Mouse (Mus musculus): ENCODE results near the gene Baiap2l2. TPM values are rescaled to one million over a fixed set of nuclear protein-coding genes. Genes with fewer than 3 reads are reported as not detected.

The Baiap2l2 gene
- polyA plus RNA-seq, 1 experiment, result not detected

DNA sequence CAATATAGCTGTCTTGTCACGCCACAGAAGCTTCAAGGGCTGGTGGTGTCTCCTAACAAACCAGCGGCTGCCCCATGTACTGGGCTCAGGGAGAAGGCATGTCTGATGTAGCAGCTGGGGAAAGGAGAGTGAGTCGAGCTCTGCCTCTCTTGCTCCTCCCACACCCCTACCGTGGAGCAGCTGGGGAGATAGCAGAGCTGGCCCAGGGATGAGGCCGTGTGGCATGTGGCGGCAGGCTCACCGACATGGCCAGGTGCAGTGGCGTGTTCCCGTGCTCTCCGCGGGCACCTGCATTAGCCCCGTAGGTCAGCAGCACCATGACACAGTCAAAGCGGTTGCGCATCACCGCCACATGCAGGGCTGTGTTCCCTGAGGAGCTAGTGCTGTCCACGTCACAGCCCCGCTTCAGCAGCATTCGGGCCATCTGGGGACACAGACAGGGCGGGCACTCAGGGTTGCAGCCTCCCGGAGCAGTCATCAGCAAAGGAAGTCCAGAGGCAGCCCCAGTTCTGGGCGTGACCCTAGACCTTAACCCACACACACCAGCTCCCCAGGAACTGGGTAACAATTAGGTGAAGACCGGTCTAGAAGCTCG lies 20.8 kb upstream of the Baiap2l2 start:
- Histone ChIP-seq H3K36me3 (ENCODE audit: control insufficient read depth) (peaks cover 76% of the 10 kb centered on the region), H3K4me3 (replicated peaks) (no peak overlapping the region), H3K9me3 (ENCODE audit: control insufficient read depth, low read length) (no peaks in the 10 kb centered on the region), H3K27me3 (ENCODE audit: control insufficient read depth) (no peaks in the 10 kb centered on the region), H3K4me1 (ENCODE audit: control insufficient read depth) (no peaks in the 10 kb centered on the region)
- TF ChIP-seq TAL1 (IDR thresholded peaks at IDR 0.05; ENCODE audit: low read length) (no peak), GATA1 (IDR thresholded peaks at IDR 0.05; ENCODE audit: low read length) (no peak)

DNA sequence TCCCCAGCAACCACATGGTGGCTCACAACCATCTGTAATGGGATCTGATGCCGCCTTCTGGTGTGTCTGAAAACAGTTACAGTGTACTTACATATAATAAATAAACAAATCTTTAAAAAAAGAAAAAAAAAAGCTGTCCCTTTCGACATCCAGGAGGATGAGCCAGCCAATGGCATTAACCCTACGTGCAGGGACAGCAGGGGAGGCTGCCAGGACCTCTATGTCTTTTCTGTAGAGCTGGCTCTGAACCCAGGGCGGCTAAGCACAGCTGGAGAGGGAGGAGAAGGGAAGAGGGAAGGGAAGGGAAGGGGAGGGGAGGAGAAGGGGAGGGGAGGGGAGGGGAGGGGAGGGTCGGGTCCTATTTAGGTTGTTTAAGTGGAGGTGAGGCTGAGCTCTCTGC lies 19.5 kb upstream of the Baiap2l2 start:
- Histone ChIP-seq H3K36me3 (ENCODE audit: control insufficient read depth) (peaks cover 75% of the 10 kb centered on the region), H3K27me3 (ENCODE audit: control insufficient read depth) (no peaks in the 10 kb centered on the region), H3K4me1 (ENCODE audit: control insufficient read depth) (no peaks in the 10 kb centered on the region), H3K9me3 (ENCODE audit: control insufficient read depth, low read length) (no peaks in the 10 kb centered on the region), H3K4me3 (replicated peaks) (no peak overlapping the region)
- TF ChIP-seq TAL1 (IDR thresholded peaks at IDR 0.05; ENCODE audit: low read length), result no peak
- no peak for TF ChIP-seq GATA1 (IDR thresholded peaks at IDR 0.05; ENCODE audit: low read length)

DNA sequence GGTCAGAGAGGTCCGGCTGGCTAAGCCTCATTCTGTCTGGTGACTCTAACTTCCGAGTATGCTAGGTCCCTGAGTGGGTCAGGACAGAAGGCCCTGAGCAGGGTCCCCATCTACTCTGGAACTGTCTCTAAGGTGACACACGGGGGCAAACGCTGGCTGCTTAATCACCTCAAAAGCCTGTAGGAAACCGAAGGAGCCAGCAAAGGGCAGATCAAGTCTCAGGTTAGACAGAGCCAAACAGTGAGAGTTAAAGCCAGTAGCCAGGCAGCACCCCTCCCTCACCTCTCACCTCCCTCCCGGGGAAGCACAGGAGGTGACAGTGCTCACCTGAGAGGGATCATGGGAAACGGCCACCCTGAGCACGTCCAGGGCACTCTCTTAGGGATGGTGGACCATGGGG lies 18.4 kb upstream of the Baiap2l2 start:
- Histone ChIP-seq H3K4me1 (ENCODE audit: control insufficient read depth) (no peaks in the 10 kb centered on the region), H3K27me3 (ENCODE audit: control insufficient read depth) (no peaks in the 10 kb centered on the region), H3K36me3 (ENCODE audit: control insufficient read depth) (peaks cover 81% of the 10 kb centered on the region), H3K9me3 (ENCODE audit: control insufficient read depth, low read length) (no peaks in the 10 kb centered on the region), H3K4me3 (replicated peaks) (no peak overlapping the region)
- no peak for TF ChIP-seq GATA1 (IDR thresholded peaks at IDR 0.05; ENCODE audit: low read length)
- no peak for TF ChIP-seq TAL1 (IDR thresholded peaks at IDR 0.05; ENCODE audit: low read length)

DNA sequence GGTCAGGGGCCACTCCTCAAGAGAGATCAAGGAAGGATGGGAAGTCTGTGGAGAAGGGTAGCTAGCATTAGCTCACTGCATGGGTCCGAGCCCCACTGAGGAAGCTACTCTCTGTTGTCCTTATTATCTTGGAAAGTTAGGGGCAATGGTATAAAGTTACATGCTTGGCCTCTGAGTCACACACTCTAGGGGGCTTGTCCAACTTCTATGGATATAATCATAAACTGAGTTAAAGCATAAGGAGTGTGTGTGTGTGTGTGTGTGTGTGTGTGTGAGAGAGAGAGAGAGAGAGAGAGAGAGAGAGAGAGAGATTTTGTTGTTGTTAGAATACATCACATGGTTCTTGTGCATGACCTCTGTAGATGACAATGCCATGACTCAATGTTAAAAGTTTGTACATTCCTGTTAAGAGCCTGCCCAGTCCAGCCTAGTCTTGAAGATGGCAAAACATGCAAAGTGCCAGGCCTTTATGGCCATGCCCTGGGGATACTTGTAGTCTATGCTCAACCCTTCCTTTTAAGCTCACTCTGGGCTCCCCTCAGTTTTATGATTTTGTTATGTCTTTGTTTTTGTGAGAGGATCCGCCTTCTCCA lies 14.3 kb upstream of the Baiap2l2 start:
- Histone ChIP-seq H3K36me3 (ENCODE audit: control insufficient read depth) (peaks cover 56% of the 10 kb centered on the region), H3K9me3 (ENCODE audit: control insufficient read depth, low read length) (no peaks in the 10 kb centered on the region), H3K27me3 (ENCODE audit: control insufficient read depth) (no peaks in the 10 kb centered on the region), H3K4me1 (ENCODE audit: control insufficient read depth) (no peaks in the 10 kb centered on the region), H3K4me3 (replicated peaks) (no peak overlapping the region)
- no peak for TF ChIP-seq GATA1 (IDR thresholded peaks at IDR 0.05; ENCODE audit: low read length)
- TF ChIP-seq TAL1 (IDR thresholded peaks at IDR 0.05; ENCODE audit: low read length), result no peak

DNA sequence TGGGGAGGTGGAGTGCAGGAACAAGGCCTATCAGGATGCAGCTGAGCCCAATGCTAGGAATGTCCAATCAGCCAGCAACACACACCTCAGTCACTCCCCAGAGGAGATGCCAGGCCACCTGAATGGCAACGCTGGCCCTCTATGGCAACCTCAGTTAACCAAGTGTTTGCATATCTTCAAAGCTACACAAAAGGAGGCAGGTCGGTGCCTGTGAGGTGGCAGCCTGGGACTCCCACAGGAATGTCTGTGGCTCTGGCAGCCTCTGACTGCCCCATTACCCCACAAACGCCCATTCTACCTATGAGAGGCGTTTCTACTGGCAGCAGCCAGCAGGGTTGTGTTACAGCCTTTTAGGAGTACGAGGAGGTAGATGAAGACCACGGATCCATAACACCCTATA lies 13.2 kb upstream of the Baiap2l2 start:
- H3K36me3 ChIP-seq (ENCODE audit: control insufficient read depth), result peaks cover 48% of the 10 kb centered on the region
- H3K9me3 ChIP-seq (ENCODE audit: control insufficient read depth, low read length), result no peaks in the 10 kb centered on the region
- H3K4me1 ChIP-seq (ENCODE audit: control insufficient read depth), result no peaks in the 10 kb centered on the region
- no peak for TF ChIP-seq GATA1 (IDR thresholded peaks at IDR 0.05; ENCODE audit: low read length)
- no peak for TF ChIP-seq TAL1 (IDR thresholded peaks at IDR 0.05; ENCODE audit: low read length)
- no peaks in the 10 kb centered on the region for H3K27me3 ChIP-seq (ENCODE audit: control insufficient read depth)
- no peak overlapping the region for H3K4me3 ChIP-seq (replicated peaks)

DNA sequence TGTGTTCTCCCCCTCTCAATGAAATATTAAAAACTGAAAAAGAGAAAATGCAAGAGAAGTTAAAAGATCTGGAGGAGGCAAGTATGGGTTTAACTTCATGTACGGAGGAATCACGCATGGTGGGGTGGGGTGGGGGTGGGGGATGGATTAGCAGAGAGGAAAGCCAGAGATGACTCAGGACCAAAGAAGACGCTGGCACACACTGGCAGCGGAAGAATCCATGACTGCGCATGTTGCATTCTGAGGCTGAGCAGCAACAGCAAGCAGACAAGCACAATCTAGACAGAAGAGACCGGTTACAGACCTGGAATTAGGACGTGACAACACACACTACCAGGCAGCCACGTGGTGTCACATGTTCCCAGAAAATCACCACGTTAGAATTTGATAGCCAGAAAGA lies 7.4 kb upstream of the Baiap2l2 start:
- TF ChIP-seq GATA1 (IDR thresholded peaks at IDR 0.05; ENCODE audit: low read length), result no peak
- no peak for TF ChIP-seq TAL1 (IDR thresholded peaks at IDR 0.05; ENCODE audit: low read length)
- Histone ChIP-seq H3K36me3 (ENCODE audit: control insufficient read depth) (peaks cover 42% of the 10 kb centered on the region), H3K4me1 (ENCODE audit: control insufficient read depth) (no peaks in the 10 kb centered on the region)

DNA sequence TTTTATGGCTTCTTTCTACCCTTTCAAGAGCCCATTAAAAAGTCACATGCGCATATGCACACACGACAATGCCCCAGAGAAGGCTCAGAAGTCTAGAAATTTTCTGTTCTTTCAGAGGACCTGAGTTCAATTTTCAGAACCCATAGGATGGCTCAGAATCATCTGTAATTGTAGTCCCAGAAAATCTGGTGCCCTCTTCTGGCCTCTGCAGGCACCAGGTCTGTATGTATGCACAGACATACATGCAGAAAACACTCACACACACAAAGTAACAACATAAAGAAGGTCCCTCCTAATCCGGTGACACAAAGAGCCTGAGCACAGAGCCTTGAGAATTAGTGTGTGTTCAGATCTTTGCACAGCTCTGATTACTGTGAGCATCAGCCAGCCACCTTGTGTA lies 5.0 kb upstream of the Baiap2l2 start:
- no peak for TF ChIP-seq GATA1 (IDR thresholded peaks at IDR 0.05; ENCODE audit: low read length)
- no peaks in the 10 kb centered on the region for H3K4me1 ChIP-seq (ENCODE audit: control insufficient read depth)
- H3K4me3 ChIP-seq (replicated peaks), result no peak overlapping the region
- peaks cover 49% of the 10 kb centered on the region for H3K36me3 ChIP-seq (ENCODE audit: control insufficient read depth)
- H3K27me3 ChIP-seq (ENCODE audit: control insufficient read depth), result no peaks in the 10 kb centered on the region
- no peaks in the 10 kb centered on the region for H3K9me3 ChIP-seq (ENCODE audit: control insufficient read depth, low read length)

More for the DNA sequence above, 7.4 kb upstream of the Baiap2l2 start:
- H3K27me3 ChIP-seq (ENCODE audit: control insufficient read depth), result no peaks in the 10 kb centered on the region
- no peak overlapping the region for H3K4me3 ChIP-seq (replicated peaks)
- H3K9me3 ChIP-seq (ENCODE audit: control insufficient read depth, low read length), result no peaks in the 10 kb centered on the region

DNA sequence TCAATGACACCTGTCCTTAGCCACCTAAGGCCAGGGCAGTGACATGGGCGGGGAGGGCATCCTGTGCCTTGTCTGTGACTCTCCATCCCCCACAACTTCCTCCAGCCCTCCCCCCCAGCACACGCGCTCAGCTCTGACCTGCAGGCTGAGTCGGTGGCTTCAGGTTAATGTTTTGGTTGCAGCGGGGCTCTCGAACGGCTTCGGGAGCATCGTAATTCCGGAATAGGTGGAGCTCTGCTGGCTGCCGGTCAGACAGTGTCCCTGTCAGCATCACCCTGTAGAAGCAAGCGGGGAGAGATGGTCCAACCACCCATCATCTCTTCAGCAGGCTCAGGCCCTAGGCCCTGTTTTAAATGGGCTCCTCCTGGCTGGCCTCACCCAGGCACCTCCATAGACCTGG lies 4.1 kb upstream of the Baiap2l2 start:
- TF ChIP-seq TAL1 (IDR thresholded peaks at IDR 0.05; ENCODE audit: low read length) (no peak), GATA1 (IDR thresholded peaks at IDR 0.05; ENCODE audit: low read length) (no peak)
- Histone ChIP-seq H3K36me3 (ENCODE audit: control insufficient read depth) (peaks cover 49% of the 10 kb centered on the region), H3K9me3 (ENCODE audit: control insufficient read depth, low read length) (no peaks in the 10 kb centered on the region), H3K4me3 (replicated peaks) (no peak overlapping the region), H3K27me3 (ENCODE audit: control insufficient read depth) (no peaks in the 10 kb centered on the region), H3K4me1 (ENCODE audit: control insufficient read depth) (no peaks in the 10 kb centered on the region)

DNA sequence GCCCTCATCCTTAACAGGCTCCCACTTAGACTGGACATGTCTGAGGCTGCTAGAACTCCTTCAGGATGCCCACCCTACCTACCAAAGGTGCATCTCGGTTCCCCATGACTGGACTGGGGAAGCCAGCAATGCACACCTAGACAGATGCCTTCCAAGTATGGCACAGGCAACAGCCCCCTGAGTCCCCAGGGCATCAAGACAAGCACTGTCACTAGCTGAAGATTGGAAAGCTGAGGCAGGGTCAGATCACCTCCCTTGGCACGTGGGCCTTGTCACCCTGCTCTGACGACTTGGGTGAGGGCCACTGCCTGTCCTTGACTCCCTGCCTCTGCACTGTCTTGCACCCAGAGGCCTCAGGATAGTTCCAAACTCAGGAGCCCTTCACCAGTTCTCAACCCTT lies 3.0 kb upstream of the Baiap2l2 start:
- no peak overlapping the region for H3K4me3 ChIP-seq (replicated peaks)
- H3K27me3 ChIP-seq (ENCODE audit: control insufficient read depth), result no peaks in the 10 kb centered on the region
- peaks cover 46% of the 10 kb centered on the region for H3K36me3 ChIP-seq (ENCODE audit: control insufficient read depth)
- no peaks in the 10 kb centered on the region for H3K4me1 ChIP-seq (ENCODE audit: control insufficient read depth)
- no peak for TF ChIP-seq TAL1 (IDR thresholded peaks at IDR 0.05; ENCODE audit: low read length)
- TF ChIP-seq GATA1 (IDR thresholded peaks at IDR 0.05; ENCODE audit: low read length), result no peak
- no peaks in the 10 kb centered on the region for H3K9me3 ChIP-seq (ENCODE audit: control insufficient read depth, low read length)

DNA sequence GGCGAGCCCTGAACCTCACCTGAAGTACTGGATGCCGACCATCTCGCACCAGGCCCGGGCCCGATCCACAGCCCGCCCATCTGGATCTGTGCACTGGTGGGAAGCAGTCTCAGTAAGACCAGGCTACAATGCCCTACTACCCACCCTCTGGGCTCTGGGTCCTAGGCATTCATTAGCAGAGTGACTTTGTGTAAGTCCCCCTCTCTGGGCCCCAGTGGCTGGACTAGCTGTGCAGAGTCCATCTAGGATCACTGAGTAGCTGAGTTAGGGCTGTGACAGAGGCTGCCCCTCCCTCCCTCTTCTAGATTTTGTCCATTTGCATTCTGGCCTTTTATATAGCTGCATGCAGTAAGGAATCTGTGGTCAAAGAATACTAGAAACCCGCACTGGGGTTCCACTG lies 1.8 kb upstream of the Baiap2l2 start:
- H3K4me3 ChIP-seq (replicated peaks), result no peak overlapping the region
- TF ChIP-seq TAL1 (IDR thresholded peaks at IDR 0.05; ENCODE audit: low read length), result no peak
- no peak for TF ChIP-seq GATA1 (IDR thresholded peaks at IDR 0.05; ENCODE audit: low read length)
- H3K4me1 ChIP-seq (ENCODE audit: control insufficient read depth), result peaks cover 5% of the 10 kb centered on the region
- H3K36me3 ChIP-seq (ENCODE audit: control insufficient read depth), result peaks cover 44% of the 10 kb centered on the region
- H3K9me3 ChIP-seq (ENCODE audit: control insufficient read depth, low read length), result no peaks in the 10 kb centered on the region
- no peaks in the 10 kb centered on the region for H3K27me3 ChIP-seq (ENCODE audit: control insufficient read depth)

Data from erythroblast, embryonic 14.5 days (primary cell).